Mouse (Mus musculus): ENCODE data around the gene Slc25a35. TPM values are rescaled to one million over a fixed set of nuclear protein-coding genes. Genes with fewer than 3 reads are reported as not detected.
A peak's percentile ranks its signal among the peaks of the same experiment; 100 is the strongest.
"Not testable (repeated sequence)": the region's sequence is repeated elsewhere in the genome, so short reads cannot be mapped to it uniquely, and the experiment has no call there.

Gene Slc25a35
- polyA plus RNA-seq, 1 experiment from 2014 or later = 1.9 TPM

DNA sequence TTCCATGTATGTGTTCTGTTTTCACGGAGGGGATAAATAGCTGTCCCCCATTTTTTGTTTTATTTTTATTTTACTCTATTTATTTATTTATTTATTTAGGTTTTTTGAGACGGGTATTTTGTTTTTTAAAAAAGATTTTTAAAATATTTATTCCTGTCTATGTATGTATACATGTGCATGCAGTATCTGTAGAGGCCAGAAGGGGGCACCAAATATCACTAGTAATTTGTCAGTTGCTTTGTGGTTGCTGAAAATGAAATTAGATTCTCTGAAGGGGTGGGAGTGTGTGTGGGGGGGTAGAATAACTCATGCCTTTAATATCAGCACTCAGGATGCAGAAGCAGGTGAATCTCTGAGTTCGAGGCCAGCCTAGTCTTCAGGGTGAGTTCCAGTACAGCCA is 2.1 kb upstream of the Slc25a35 start:
- DNase-seq (ENCODE audit: extremely low spot score, low spot score) = no peak
- Histone ChIP-seq H3K36me3 (replicated peaks) (0 out of 2 replicates have a peak, but pooled peaks cover 4% of the 10 kb centered on the region), H3K4me3 (no peak overlapping the region), H3K27ac (no peak overlapping the region), H3K4me1 (peaks cover 27% of the 10 kb centered on the region), H3K9me3 (no peaks in the 10 kb centered on the region), H3K27me3 (ENCODE audit: poor library complexity, severe bottlenecking) (peaks cover 26% of the 10 kb centered on the region)
- WGBS = 35% methylated on average over 3 of the region's 3 CpGs

GRCm38 (mm10) chr11:68966554-68966953 is 1.4 kb upstream of the Slc25a35 start:
- Histone ChIP-seq H3K27me3 (ENCODE audit: poor library complexity, severe bottlenecking) (peaks cover 26% of the 10 kb centered on the region), H3K27ac (no peak overlapping the region), H3K36me3 (replicated peaks) (0 out of 2 replicates have a peak, but pooled peaks cover 9% of the 10 kb centered on the region), H3K4me3 (peak overlapping the region; percentile 1; the same call in 1 of the 2 replicates), H3K4me1 (peaks cover 27% of the 10 kb centered on the region), H3K9me3 (no peaks in the 10 kb centered on the region)
- 59% methylated on average over 1 of the region's 1 CpGs for whole genome bisulfite sequencing
- no peak for DNase-seq (ENCODE audit: extremely low spot score, low spot score)

DNA sequence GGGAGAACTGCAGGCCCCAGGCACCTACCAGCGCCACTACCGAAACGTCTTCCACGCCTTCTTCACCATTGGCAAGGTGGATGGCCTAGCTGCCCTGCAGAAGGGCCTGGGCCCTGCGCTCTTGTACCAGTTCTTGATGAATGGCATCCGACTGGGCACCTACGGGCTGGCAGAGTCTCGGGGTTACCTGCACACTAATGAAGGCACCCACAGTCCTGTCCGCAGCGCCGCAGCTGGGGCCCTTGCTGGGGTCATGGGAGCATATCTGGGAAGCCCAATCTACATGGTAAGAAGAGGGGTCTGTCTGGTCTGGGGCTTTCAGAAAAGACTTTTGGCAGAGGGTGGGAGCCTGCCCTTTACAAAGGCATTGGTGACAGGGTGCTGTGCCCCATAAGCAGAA is 821 bp downstream of the Slc25a35 start:
- H3K9me3 ChIP-seq = no peaks in the 10 kb centered on the region
- no peak overlapping the region for H3K27ac ChIP-seq
- no peak for DNase-seq (ENCODE audit: extremely low spot score, low spot score)
- 0 out of 2 replicates have a peak, but pooled peaks cover 11% of the 10 kb centered on the region for H3K36me3 ChIP-seq (replicated peaks)
- H3K4me3 ChIP-seq = peak overlapping the region; percentile 71; the same call in 1 of the 2 replicates
- peaks cover 37% of the 10 kb centered on the region for H3K4me1 ChIP-seq
- 80% methylated on average over 11 of the region's 11 CpGs for WGBS
- peaks cover 26% of the 10 kb centered on the region for H3K27me3 ChIP-seq (ENCODE audit: poor library complexity, severe bottlenecking)

- 0 out of 2 replicates have a peak, but pooled peaks cover 11% of the 10 kb centered on the region for H3K36me3 ChIP-seq (replicated peaks)
These were observed 2.3 kb downstream of the Slc25a35 start for GRCm38 (mm10) chr11:68970232-68970631.

GRCm38 (mm10) chr11:68973250-68974058 is 5.5 kb downstream of the Slc25a35 start:
- not testable (repeated sequence) for H3K9me3 ChIP-seq
- H3K27me3 ChIP-seq (ENCODE audit: poor library complexity, severe bottlenecking) = peaks cover 27% of the 10 kb centered on the region
- H3K36me3 ChIP-seq (replicated peaks) = 0 out of 2 replicates have a peak, but pooled peaks cover 11% of the 10 kb centered on the region
- peak overlapping the region; percentile 58 for H3K4me3 ChIP-seq
- H3K27ac ChIP-seq = peak overlapping the region; percentile 83
- WGBS = under 1% methylated on average over 38 of the region's 38 CpGs
- peak; percentile 90 for DNase-seq (ENCODE audit: extremely low spot score, low spot score)
- peaks cover 26% of the 10 kb centered on the region for H3K4me1 ChIP-seq

More at GRCm38 (mm10) chr11:68970232-68970631, 2.3 kb downstream of the Slc25a35 start:
- Histone ChIP-seq H3K27ac (no peak overlapping the region), H3K9me3 (no peaks in the 10 kb centered on the region), H3K4me1 (peaks cover 43% of the 10 kb centered on the region), H3K27me3 (ENCODE audit: poor library complexity, severe bottlenecking) (peaks cover 35% of the 10 kb centered on the region), H3K4me3 (no peak overlapping the region)
- 80% methylated on average over 4 of the region's 4 CpGs for WGBS
- DNase-seq (ENCODE audit: extremely low spot score, low spot score) = no peak

DNA sequence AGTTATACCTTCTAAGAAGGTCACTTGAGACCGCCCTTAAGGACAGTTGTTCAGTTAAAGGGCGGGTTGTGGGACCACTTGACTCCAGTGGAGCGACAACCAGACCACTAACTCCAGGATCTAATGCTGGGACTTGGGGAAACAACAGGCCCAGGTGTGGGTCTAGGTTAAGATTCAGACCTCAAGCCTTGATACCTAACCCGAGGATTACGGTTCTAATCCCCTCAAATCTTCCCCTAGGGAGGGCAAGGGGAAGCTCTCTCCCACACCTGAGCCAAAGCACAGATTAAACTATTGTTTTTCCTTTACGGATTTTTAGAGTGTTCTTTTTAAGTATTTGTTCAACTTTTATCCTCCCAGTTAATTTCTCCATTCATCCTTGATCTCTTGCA is 6.1 kb downstream of the Slc25a35 start:
- H3K4me1 ChIP-seq = peaks cover 22% of the 10 kb centered on the region
- no peak for DNase-seq (ENCODE audit: extremely low spot score, low spot score)
- H3K27me3 ChIP-seq (ENCODE audit: poor library complexity, severe bottlenecking) = peaks cover 21% of the 10 kb centered on the region
- H3K27ac ChIP-seq = peak overlapping the region; percentile 83
- WGBS = 22% methylated on average over 6 of the region's 6 CpGs
- H3K4me3 ChIP-seq = peak overlapping the region; percentile 58
- no peaks in the 10 kb centered on the region for H3K9me3 ChIP-seq
- 0 out of 2 replicates have a peak, but pooled peaks cover 11% of the 10 kb centered on the region for H3K36me3 ChIP-seq (replicated peaks)

GRCm38 (mm10) chr11:68975085-68975484 is 7.2 kb downstream of the Slc25a35 start, which contains the start of gene Rangrf:
Gene Rangrf, minus strand, starts transcription at chr11:68975185.
- H3K27me3 ChIP-seq (ENCODE audit: poor library complexity, severe bottlenecking) = 0 out of 2 replicates have a peak, but pooled peaks cover 11% of the 10 kb centered on the region
- H3K36me3 ChIP-seq (replicated peaks) = 0 out of 2 replicates have a peak, but pooled peaks cover 8% of the 10 kb centered on the region
- peak within 1 kb of the TSS; percentile 83; the same call in 1 of the 2 replicates for H3K27ac ChIP-seq
- peaks cover 22% of the 10 kb centered on the region for H3K4me1 ChIP-seq
- no peak for DNase-seq (ENCODE audit: extremely low spot score, low spot score)
- H3K4me3 ChIP-seq = peak within 1 kb of the TSS; percentile 58
- no peaks in the 10 kb centered on the region for H3K9me3 ChIP-seq
- WGBS = 88% methylated on average over 7 of the region's 7 CpGs

- Histone ChIP-seq H3K4me3 (no peak overlapping the region), H3K27ac (no peak overlapping the region), H3K4me1 (peaks cover 22% of the 10 kb centered on the region), H3K36me3 (replicated peaks) (0 out of 2 replicates have a peak, but pooled peaks cover 8% of the 10 kb centered on the region), H3K27me3 (ENCODE audit: poor library complexity, severe bottlenecking) (0 out of 2 replicates have a peak, but pooled peaks cover 10% of the 10 kb centered on the region), H3K9me3 (no peaks in the 10 kb centered on the region)
- DNase-seq (ENCODE audit: extremely low spot score, low spot score) = no peak
- 72% methylated on average over 1 of the region's 1 CpGs for WGBS
These were observed 7.7 kb downstream of the Slc25a35 start for GRCm38 (mm10) chr11:68975601-68976000.

DNA sequence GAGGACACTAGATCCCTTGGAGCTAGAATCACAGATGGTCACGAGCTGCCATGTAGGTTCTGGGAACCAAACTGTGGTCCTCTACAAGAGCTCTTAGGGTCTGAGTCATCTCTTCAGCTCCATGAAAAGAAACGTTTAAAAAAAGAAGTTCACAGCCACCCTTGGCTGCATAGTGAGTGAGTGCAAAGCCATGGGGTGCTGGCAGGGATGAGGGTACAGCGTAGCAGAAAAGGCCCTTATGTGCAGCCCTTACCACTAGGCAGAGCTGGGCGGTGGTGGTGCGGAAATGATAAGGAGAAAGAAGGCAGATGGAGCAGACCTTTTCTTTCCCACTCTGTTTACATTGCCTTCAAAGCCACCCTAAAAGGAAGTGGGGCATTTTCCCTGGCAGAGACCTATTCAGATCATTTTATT is 11.4 kb downstream of the Slc25a35 start:
- Histone ChIP-seq H3K27me3 (ENCODE audit: poor library complexity, severe bottlenecking) (0 out of 2 replicates have a peak, but pooled peaks cover 10% of the 10 kb centered on the region), H3K4me1 (peaks cover under 1% of the 10 kb centered on the region; the same call in 1 of the 2 replicates), H3K36me3 (replicated peaks) (no peaks in the 10 kb centered on the region), H3K9me3 (no peaks in the 10 kb centered on the region), H3K4me3 (no peak overlapping the region), H3K27ac (no peak overlapping the region)
- DNase-seq (ENCODE audit: extremely low spot score, low spot score) = no peak
- 67% methylated on average over 5 of the region's 5 CpGs for WGBS

GRCm38 (mm10) chr11:68980919-68981318 is 13.0 kb downstream of the Slc25a35 start:
- peaks cover 10% of the 10 kb centered on the region for H3K36me3 ChIP-seq (replicated peaks)
- H3K27ac ChIP-seq = no peak overlapping the region
- H3K9me3 ChIP-seq = no peaks in the 10 kb centered on the region
- no peaks in the 10 kb centered on the region for H3K27me3 ChIP-seq (ENCODE audit: poor library complexity, severe bottlenecking)
- no peak for DNase-seq (ENCODE audit: extremely low spot score, low spot score)
- H3K4me1 ChIP-seq = no peaks in the 10 kb centered on the region
- no peak overlapping the region for H3K4me3 ChIP-seq
- WGBS = 69% methylated on average over 3 of the region's 3 CpGs

DNA sequence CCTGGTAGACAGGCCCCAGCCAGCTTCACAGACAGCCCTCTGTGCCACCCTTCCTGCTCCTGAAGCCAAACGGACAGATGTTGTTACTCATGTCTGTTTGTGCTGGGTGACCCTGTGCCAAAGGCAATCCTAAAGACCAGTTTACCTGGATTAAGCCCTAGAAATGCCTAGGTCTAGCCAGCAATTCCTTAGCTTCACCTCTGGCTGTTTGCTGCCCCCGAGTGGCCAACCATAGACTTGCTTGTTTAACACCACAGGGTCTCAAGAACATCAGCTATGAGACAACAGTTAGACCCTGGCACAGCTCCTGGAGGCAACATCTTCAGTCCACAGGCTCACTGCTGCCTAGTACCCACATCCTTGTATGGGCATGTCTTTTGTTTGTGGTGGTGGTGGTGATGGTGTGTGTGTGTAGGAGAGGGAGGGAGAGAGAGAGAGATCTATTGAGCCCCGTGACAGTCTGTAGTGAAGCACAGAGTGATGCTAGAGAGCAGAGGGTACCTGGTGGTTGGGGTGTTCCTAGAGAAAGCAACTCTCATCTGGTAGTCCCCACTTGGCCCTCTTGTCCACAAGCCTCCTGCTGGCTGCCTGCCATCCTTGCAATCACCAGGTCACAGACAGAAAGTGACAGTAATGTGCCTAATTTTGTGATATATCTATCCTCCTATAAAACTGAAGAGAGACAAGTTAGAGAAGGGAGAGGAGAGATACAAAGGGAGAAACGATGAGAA is 14.9 kb downstream of the Slc25a35 start:
- H3K27me3 ChIP-seq (ENCODE audit: poor library complexity, severe bottlenecking) = no peaks in the 10 kb centered on the region
- H3K9me3 ChIP-seq = no peaks in the 10 kb centered on the region
- peak; percentile 69 for DNase-seq (ENCODE audit: extremely low spot score, low spot score)
- H3K27ac ChIP-seq = no peak overlapping the region
- peaks cover 29% of the 10 kb centered on the region for H3K36me3 ChIP-seq (replicated peaks)
- 31% methylated on average over 4 of the region's 4 CpGs for WGBS
- H3K4me3 ChIP-seq = no peak overlapping the region
- no peaks in the 10 kb centered on the region for H3K4me1 ChIP-seq

DNA sequence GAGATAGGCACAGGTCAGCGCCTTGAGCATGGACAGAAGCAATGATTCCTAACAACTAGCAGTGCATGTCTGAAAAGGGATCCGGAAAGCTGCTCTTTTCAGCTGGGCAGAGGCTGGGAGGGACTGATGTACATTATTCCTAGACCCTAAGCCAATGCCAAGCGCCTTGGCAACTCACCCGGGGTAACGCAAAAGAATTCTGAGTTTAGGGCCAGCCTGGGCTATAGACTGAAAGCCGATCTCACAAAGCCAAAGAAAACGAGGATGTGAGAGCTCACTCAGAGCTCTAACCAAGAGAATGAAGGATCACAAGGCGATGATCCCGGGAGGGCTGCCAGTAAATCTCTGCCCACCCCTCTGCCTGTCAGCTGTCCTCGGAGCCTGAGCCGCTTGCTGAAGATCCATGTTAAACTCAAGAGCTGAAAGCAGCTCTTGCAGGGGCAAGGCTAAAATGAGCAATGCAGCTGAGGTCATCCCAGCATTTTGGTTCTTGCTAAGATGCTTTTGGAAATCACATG is 19.5 kb downstream of the Slc25a35 start:
- no peaks in the 10 kb centered on the region for H3K27me3 ChIP-seq (ENCODE audit: poor library complexity, severe bottlenecking)
- peaks cover 75% of the 10 kb centered on the region for H3K36me3 ChIP-seq (replicated peaks)
- H3K4me3 ChIP-seq = no peak overlapping the region
- no peak overlapping the region for H3K27ac ChIP-seq
- DNase-seq (ENCODE audit: extremely low spot score, low spot score) = no peak
- H3K9me3 ChIP-seq = no peaks in the 10 kb centered on the region
- 93% methylated on average over 11 of the region's 11 CpGs for WGBS
- no peaks in the 10 kb centered on the region for H3K4me1 ChIP-seq

Data from forebrain, embryonic 10.5 days (tissue).